Comparison of ENCODE assay signal across 8 mouse cellular contexts in genomic region chr16:50220734-50221501, GRCm38 (mm10).
DNase-seq lines count a peak whose midpoint lies in the region; ATAC-seq and TF ChIP-seq lines count a peak whose summit lies in the region.
"Had no signal": no experiment of that assay in that cellular context is flagged by ENCODE, and none has a peak within 500 bp of the region (broad histone marks: within the 10 kb centered on the region; RNA-seq: fewer than 3 reads in every experiment).

No protein-coding gene starts in this region.

- H3K27me3 ChIP-seq in kidney, embryonic 15.5 days, result no peaks in the 10 kb centered on the region
- H3K27me3 ChIP-seq in heart, embryonic 13.5 days (replicated peaks), result no peaks in the 10 kb centered on the region
- H3K27me3 ChIP-seq in stomach, postnatal 0 days (ENCODE audit: control insufficient read depth, insufficient read depth, low read length), result no peaks in the 10 kb centered on the region
- no peaks in the 10 kb centered on the region for H3K27me3 ChIP-seq in midbrain, embryonic 13.5 days

- DNase-seq in kidney, postnatal 4 days, result peak; percentile 7 to 25
- DNase-seq in gastrocnemius, adult 2 months, result peak; percentile 60
- DNase-seq in lung, postnatal 36 days, result peak; percentile 61
- no peak for DNase-seq in stomach, postnatal 0 days (ENCODE audit: low spot score)
- DNase-seq: cerebellum, adult 9-11 months had no signal

- H3K9me3 ChIP-seq in kidney, embryonic 15.5 days (replicated peaks), result no peaks in the 10 kb centered on the region
- H3K9me3 ChIP-seq in heart, embryonic 13.5 days, result no peaks in the 10 kb centered on the region
- no peaks in the 10 kb centered on the region for H3K9me3 ChIP-seq in stomach, postnatal 0 days (ENCODE audit: control insufficient read depth, low read length)
- no peaks in the 10 kb centered on the region for H3K9me3 ChIP-seq in midbrain, embryonic 13.5 days

- no peak for ATAC-seq in kidney, embryonic 15.5 days (replicated peaks; ENCODE audit: low FRiP score)
- ATAC-seq in heart, embryonic 13.5 days (ENCODE audit: extremely low read depth, insufficient number of reproducible peaks, low FRiP score, low TSS enrichment), result no peak
- no peak for ATAC-seq in stomach, postnatal 0 days (ENCODE audit: low FRiP score, low TSS enrichment)
- ATAC-seq in midbrain, embryonic 13.5 days, result no peak

- H3K36me3 ChIP-seq in kidney, embryonic 15.5 days, result peaks cover 43% of the 10 kb centered on the region
- peaks cover 52% of the 10 kb centered on the region for H3K36me3 ChIP-seq in heart, embryonic 13.5 days
- H3K36me3 ChIP-seq in stomach, postnatal 0 days (ENCODE audit: control insufficient read depth, insufficient read depth, low read length), result peaks cover 14% of the 10 kb centered on the region; the same call in 1 of the 2 replicates
- peaks cover 7% of the 10 kb centered on the region for H3K36me3 ChIP-seq in midbrain, embryonic 13.5 days

- intact Hi-C loops in gastrocnemius, adult 2 months (cut with DNase I), result no loop called here

- TF ChIP-seq EP300 in stomach, postnatal 0 days (optimal IDR thresholded peaks at IDR 0.05), result no peak

- H3K4me3 ChIP-seq in kidney, embryonic 15.5 days (replicated peaks), result no peak overlapping the region
- peak overlapping the region; percentile 40 for H3K4me3 ChIP-seq in gastrocnemius, adult 2 months
- no peak overlapping the region for H3K4me3 ChIP-seq in heart, embryonic 13.5 days
- no peak overlapping the region for H3K4me3 ChIP-seq in stomach, postnatal 0 days (ENCODE audit: low read depth, low read length)
- H3K4me3 ChIP-seq in midbrain, embryonic 13.5 days (replicated peaks), result no peak overlapping the region

- H3K27ac ChIP-seq in kidney, embryonic 15.5 days, result no peak overlapping the region
- H3K27ac ChIP-seq in gastrocnemius, adult 2 months, result peak overlapping the region; percentile 10; the same call in 1 of the 2 replicates
- 0 out of 2 replicates have a peak overlapping the region, but pooled peaks have one; percentile 1 for H3K27ac ChIP-seq in heart, embryonic 13.5 days (replicated peaks)
- no peak overlapping the region for H3K27ac ChIP-seq in stomach, postnatal 0 days (replicated peaks)
- no peak overlapping the region for H3K27ac ChIP-seq in midbrain, embryonic 13.5 days

- no peak overlapping the region for H3K9ac ChIP-seq in kidney, embryonic 15.5 days
- no peak overlapping the region for H3K9ac ChIP-seq in heart, embryonic 13.5 days
- H3K9ac ChIP-seq in stomach, postnatal 0 days (ENCODE audit: low read length), result no peak overlapping the region
- no peak overlapping the region for H3K9ac ChIP-seq in midbrain, embryonic 13.5 days (replicated peaks)

- TF ChIP-seq CTCF in gastrocnemius, adult 2 months (IDR thresholded peaks at IDR 0.05), result no peak
- no peak for TF ChIP-seq CTCF in stomach, postnatal 0 days (IDR thresholded peaks at IDR 0.05; ENCODE audit: low read depth)

- no peak overlapping the region for H3K4me2 ChIP-seq in kidney, embryonic 15.5 days
- H3K4me2 ChIP-seq in heart, embryonic 13.5 days, result no peak overlapping the region
- H3K4me2 ChIP-seq in stomach, postnatal 0 days (replicated peaks; ENCODE audit: low read depth), result no peak overlapping the region
- H3K4me2 ChIP-seq in midbrain, embryonic 13.5 days (replicated peaks), result no peak overlapping the region

- no peaks in the 10 kb centered on the region for H3K4me1 ChIP-seq in kidney, embryonic 15.5 days
- 0 out of 2 replicates have a peak, but pooled peaks cover 6% of the 10 kb centered on the region for H3K4me1 ChIP-seq in heart, embryonic 13.5 days
- H3K4me1 ChIP-seq in stomach, postnatal 0 days (replicated peaks; ENCODE audit: control insufficient read depth, insufficient read depth), result no peaks in the 10 kb centered on the region
- no peaks in the 10 kb centered on the region for H3K4me1 ChIP-seq in midbrain, embryonic 13.5 days (replicated peaks)

- 83% methylated on average over 8 of the region's 8 CpGs for WGBS in kidney, embryonic 15.5 days
- 72% methylated on average over 8 of the region's 8 CpGs for WGBS in heart, embryonic 13.5 days
- 59% methylated on average over 8 of the region's 8 CpGs for WGBS in stomach, postnatal 0 days
- WGBS in midbrain, embryonic 13.5 days, result 92% methylated on average over 8 of the region's 8 CpGs

Comparison
In these comparisons a context has a peak if more than half of its experiments do, and no peak if none do; other contexts are left out.
1. H3K27ac ChIP-seq: peak in gastrocnemius, adult 2 months (single experiment) and heart, embryonic 13.5 days (single experiment); none in kidney, embryonic 15.5 days (single experiment), stomach, postnatal 0 days (single experiment) and midbrain, embryonic 13.5 days (single experiment).